Mouse (Mus musculus): Measurements from ENCODE around the gene Icam4. TPM values are rescaled to one million over a fixed set of nuclear protein-coding genes. Genes with fewer than 3 reads are reported as not detected.
"Not testable (repeated sequence)": the region's sequence is repeated elsewhere in the genome, so short reads cannot be mapped to it uniquely, and the experiment has no call there.

Icam4 gene
- polyA plus RNA-seq, 1 experiment from 2014 or later = not detected

GRCm38 (mm10) chr9:20993165-20993898, 35.8 kb upstream of the Icam4 start:
- Histone ChIP-seq H3K36me3 (ENCODE audit: control insufficient read depth, insufficient read depth, low read length) (no peaks in the 10 kb centered on the region), H3K27ac (ENCODE audit: low read length) (no peak overlapping the region), H3K9ac (ENCODE audit: low read depth, low read length) (no peak overlapping the region), H3K4me3 (ENCODE audit: low read depth, low read length) (no peak overlapping the region), H3K4me1 (ENCODE audit: control insufficient read depth, insufficient read depth, low read length) (peaks cover 4% of the 10 kb centered on the region), H3K9me3 (replicated peaks; ENCODE audit: control insufficient read depth, low read length, poor library complexity, severe bottlenecking) (no peaks in the 10 kb centered on the region), H3K27me3 (ENCODE audit: control insufficient read depth, insufficient read depth, low read depth, low read length) (no peaks in the 10 kb centered on the region; the same call in 1 of the 2 replicates), H3K4me2 (ENCODE audit: low read length) (no peak overlapping the region)
- WGBS = 60% methylated on average over 5 of the region's 5 CpGs
- no peak for ATAC-seq

DNA sequence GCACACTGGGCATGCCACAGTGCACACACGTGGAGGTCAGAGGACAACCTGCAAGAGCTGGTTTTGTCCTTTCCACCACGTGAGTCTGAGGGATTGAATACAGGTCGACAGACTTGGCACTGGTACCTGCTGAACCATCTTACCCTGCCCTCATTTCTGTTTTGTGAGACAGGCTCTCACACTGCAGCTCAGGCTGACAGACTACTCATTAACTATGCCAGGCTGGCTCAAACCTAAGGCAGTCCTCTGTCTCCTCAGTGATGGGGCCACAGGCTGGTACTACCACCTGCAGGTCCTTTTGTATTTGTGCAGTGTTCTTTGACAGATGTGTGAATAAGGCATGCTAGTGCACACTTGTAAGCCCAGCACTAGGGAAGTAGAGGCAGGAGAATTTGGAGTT, 34.1 kb upstream of the Icam4 start:
- no peaks in the 10 kb centered on the region for H3K36me3 ChIP-seq (ENCODE audit: control insufficient read depth, insufficient read depth, low read length)
- H3K4me3 ChIP-seq (ENCODE audit: low read depth, low read length) = no peak overlapping the region
- H3K9ac ChIP-seq (ENCODE audit: low read depth, low read length) = no peak overlapping the region
- H3K27me3 ChIP-seq (ENCODE audit: control insufficient read depth, insufficient read depth, low read depth, low read length) = no peaks in the 10 kb centered on the region
- WGBS = 67% methylated on average over 3 of the region's 3 CpGs
- H3K9me3 ChIP-seq (replicated peaks; ENCODE audit: control insufficient read depth, low read length, poor library complexity, severe bottlenecking) = no peaks in the 10 kb centered on the region
- no peak for ATAC-seq
- peaks cover 4% of the 10 kb centered on the region for H3K4me1 ChIP-seq (ENCODE audit: control insufficient read depth, insufficient read depth, low read length)
- no peak overlapping the region for H3K27ac ChIP-seq (ENCODE audit: low read length)
- H3K4me2 ChIP-seq (ENCODE audit: low read length) = no peak overlapping the region

DNA sequence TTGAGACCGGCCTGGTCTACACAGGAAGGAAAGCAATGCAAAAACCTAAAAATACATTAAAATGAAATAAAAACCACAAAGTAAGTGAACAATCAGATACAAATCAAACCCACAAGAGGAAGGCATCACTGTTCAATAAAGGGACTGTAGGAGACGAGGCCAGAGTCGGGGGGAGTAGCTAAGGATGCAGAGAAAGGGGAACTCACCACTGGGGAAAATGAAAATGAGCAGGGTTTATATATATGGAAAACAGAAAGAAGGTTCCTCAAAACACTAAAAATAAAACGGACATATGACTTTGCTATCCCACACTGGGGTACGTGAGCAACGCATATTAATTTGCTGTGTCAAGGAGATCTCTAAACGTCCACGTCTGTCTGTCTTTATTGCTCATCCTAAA, 32.1 kb upstream of the Icam4 start:
- no peak overlapping the region for H3K4me2 ChIP-seq (ENCODE audit: low read length)
- H3K36me3 ChIP-seq (ENCODE audit: control insufficient read depth, insufficient read depth, low read length) = no peaks in the 10 kb centered on the region
- H3K27ac ChIP-seq (ENCODE audit: low read length) = no peak overlapping the region
- no peaks in the 10 kb centered on the region for H3K9me3 ChIP-seq (replicated peaks; ENCODE audit: control insufficient read depth, low read length, poor library complexity, severe bottlenecking)
- WGBS = 90% methylated on average over 8 of the region's 8 CpGs
- H3K4me3 ChIP-seq (ENCODE audit: low read depth, low read length) = no peak overlapping the region
- no peak for ATAC-seq
- H3K4me1 ChIP-seq (ENCODE audit: control insufficient read depth, insufficient read depth, low read length) = no peaks in the 10 kb centered on the region
- H3K9ac ChIP-seq (ENCODE audit: low read depth, low read length) = no peak overlapping the region
- H3K27me3 ChIP-seq (ENCODE audit: control insufficient read depth, insufficient read depth, low read depth, low read length) = no peaks in the 10 kb centered on the region

GRCm38 (mm10) chr9:20998337-20998736, 30.8 kb upstream of the Icam4 start:
- not testable (repeated sequence) for H3K4me1 ChIP-seq (ENCODE audit: control insufficient read depth, insufficient read depth, low read length); ATAC-seq; H3K27ac ChIP-seq (ENCODE audit: low read length); H3K9me3 ChIP-seq (replicated peaks; ENCODE audit: control insufficient read depth, low read length, poor library complexity, severe bottlenecking); H3K36me3 ChIP-seq (ENCODE audit: control insufficient read depth, insufficient read depth, low read length); H3K4me3 ChIP-seq (ENCODE audit: low read depth, low read length); H3K27me3 ChIP-seq (ENCODE audit: control insufficient read depth, insufficient read depth, low read depth, low read length); H3K4me2 ChIP-seq (ENCODE audit: low read length); H3K9ac ChIP-seq (ENCODE audit: low read depth, low read length)
- WGBS = 69% methylated on average over 1 of the region's 1 CpGs

DNA sequence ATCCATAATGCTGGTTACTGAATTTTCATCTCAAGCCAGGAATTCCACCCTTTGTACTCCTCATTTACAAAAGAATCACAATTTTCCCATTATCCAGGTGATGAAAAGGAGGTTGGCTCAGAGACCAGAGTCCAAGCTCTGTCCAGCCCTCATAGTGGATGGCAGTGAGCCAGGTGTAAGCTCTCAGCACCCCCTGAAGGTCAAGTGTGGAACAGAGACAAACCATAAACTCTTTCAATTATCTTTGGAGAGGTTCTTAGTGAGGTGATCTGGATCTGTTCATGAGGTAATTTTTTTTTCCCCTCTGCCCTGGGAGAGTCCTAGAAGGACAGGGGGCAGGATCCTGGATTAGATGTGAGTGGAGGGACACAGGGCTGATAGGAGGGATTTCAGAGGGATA, 28.4 kb upstream of the Icam4 start:
- peaks cover 4% of the 10 kb centered on the region; the same call in 1 of the 2 replicates for H3K36me3 ChIP-seq (ENCODE audit: control insufficient read depth, insufficient read depth, low read length)
- no peak overlapping the region for H3K4me3 ChIP-seq (ENCODE audit: low read depth, low read length)
- ATAC-seq = no peak
- H3K9me3 ChIP-seq (replicated peaks; ENCODE audit: control insufficient read depth, low read length, poor library complexity, severe bottlenecking) = no peaks in the 10 kb centered on the region
- no peaks in the 10 kb centered on the region for H3K27me3 ChIP-seq (ENCODE audit: control insufficient read depth, insufficient read depth, low read depth, low read length)
- H3K4me1 ChIP-seq (ENCODE audit: control insufficient read depth, insufficient read depth, low read length) = peaks cover 9% of the 10 kb centered on the region
- H3K4me2 ChIP-seq (ENCODE audit: low read length) = no peak overlapping the region
- no peak overlapping the region for H3K27ac ChIP-seq (ENCODE audit: low read length)
- no peak overlapping the region for H3K9ac ChIP-seq (ENCODE audit: low read depth, low read length)

DNA sequence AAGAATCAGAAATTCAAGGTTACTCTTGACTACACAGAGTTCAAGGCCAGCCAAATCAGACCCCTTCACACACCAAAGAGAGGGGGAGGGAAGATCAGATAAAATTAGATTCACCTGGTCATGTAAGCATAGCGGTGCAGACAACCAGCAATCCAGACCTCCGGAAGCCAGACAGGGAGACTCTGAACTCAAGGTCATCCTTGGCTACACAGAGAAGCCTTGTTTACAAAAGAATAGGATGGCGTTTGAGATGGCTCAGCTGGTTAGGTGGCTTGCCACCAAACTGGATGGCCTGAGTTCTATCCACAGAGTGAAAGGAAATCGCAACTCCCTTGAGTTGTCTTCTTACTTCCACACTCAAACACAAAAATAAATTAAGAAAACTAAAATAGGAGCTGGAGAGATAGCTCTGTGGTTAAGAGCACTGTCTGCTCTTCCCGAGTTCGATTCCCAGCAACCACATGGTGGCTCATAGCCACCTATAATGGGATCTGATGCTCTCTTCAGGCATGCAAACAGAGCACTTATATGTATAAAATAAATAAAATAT, 27.4 kb upstream of the Icam4 start:
- H3K9me3 ChIP-seq (replicated peaks; ENCODE audit: control insufficient read depth, low read length, poor library complexity, severe bottlenecking) = no peaks in the 10 kb centered on the region
- no peak overlapping the region for H3K4me3 ChIP-seq (ENCODE audit: low read depth, low read length)
- no peak for ATAC-seq
- WGBS = 77% methylated on average over 6 of the region's 6 CpGs
- no peaks in the 10 kb centered on the region for H3K27me3 ChIP-seq (ENCODE audit: control insufficient read depth, insufficient read depth, low read depth, low read length)
- H3K4me1 ChIP-seq (ENCODE audit: control insufficient read depth, insufficient read depth, low read length) = peaks cover 9% of the 10 kb centered on the region
- H3K9ac ChIP-seq (ENCODE audit: low read depth, low read length) = no peak overlapping the region
- H3K36me3 ChIP-seq (ENCODE audit: control insufficient read depth, insufficient read depth, low read length) = peaks cover 11% of the 10 kb centered on the region
- no peak overlapping the region; the same call in 1 of the 2 replicates for H3K4me2 ChIP-seq (ENCODE audit: low read length)
- H3K27ac ChIP-seq (ENCODE audit: low read length) = no peak overlapping the region

DNA sequence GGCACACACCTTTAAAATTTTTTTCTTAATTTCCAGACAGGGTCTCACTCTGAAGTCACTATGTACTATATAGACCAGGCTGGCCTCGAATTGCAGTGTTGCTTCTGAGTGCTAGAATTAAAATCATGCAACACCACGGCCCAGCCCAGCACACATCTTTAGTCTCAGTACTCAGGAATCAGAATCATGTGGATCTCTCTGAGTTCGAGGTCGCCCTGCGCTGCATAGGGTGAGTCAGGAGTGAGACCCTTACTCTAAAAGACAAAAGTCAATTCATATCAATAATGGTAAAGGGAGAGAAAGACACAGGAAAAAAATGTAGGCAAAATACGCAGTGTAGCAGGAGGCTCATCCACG, 26.9 kb upstream of the Icam4 start:
- 13% methylated on average over 7 of the region's 7 CpGs for WGBS
- Histone ChIP-seq H3K4me2 (ENCODE audit: low read length) (peak overlapping the region; percentile 87), H3K36me3 (ENCODE audit: control insufficient read depth, insufficient read depth, low read length) (peaks cover 15% of the 10 kb centered on the region), H3K4me3 (ENCODE audit: low read depth, low read length) (peak overlapping the region; percentile 59), H3K9me3 (replicated peaks; ENCODE audit: control insufficient read depth, low read length, poor library complexity, severe bottlenecking) (no peaks in the 10 kb centered on the region), H3K27ac (ENCODE audit: low read length) (peak overlapping the region; percentile 80), H3K27me3 (ENCODE audit: control insufficient read depth, insufficient read depth, low read depth, low read length) (no peaks in the 10 kb centered on the region), H3K9ac (ENCODE audit: low read depth, low read length) (peak overlapping the region; percentile 82), H3K4me1 (ENCODE audit: control insufficient read depth, insufficient read depth, low read length) (peaks cover 9% of the 10 kb centered on the region)
- peak; percentile 44 for ATAC-seq

GRCm38 (mm10) chr9:21002627-21003551, 26.3 kb upstream of the Icam4 start, which contains the start of gene Mrpl4:
TSS of gene Mrpl4 (plus strand) at chr9:21002738.
- peak within 1 kb of the TSS; percentile 59 for H3K4me3 ChIP-seq (ENCODE audit: low read depth, low read length)
- H3K9ac ChIP-seq (ENCODE audit: low read depth, low read length) = peak within 1 kb of the TSS; percentile 82
- H3K4me1 ChIP-seq (ENCODE audit: control insufficient read depth, insufficient read depth, low read length) = peaks cover 9% of the 10 kb centered on the region
- peak within 1 kb of the TSS; percentile 87 for H3K4me2 ChIP-seq (ENCODE audit: low read length)
- no peaks in the 10 kb centered on the region for H3K27me3 ChIP-seq (ENCODE audit: control insufficient read depth, insufficient read depth, low read depth, low read length)
- peaks cover 19% of the 10 kb centered on the region for H3K36me3 ChIP-seq (ENCODE audit: control insufficient read depth, insufficient read depth, low read length)
- peak within 1 kb of the TSS; percentile 80 for H3K27ac ChIP-seq (ENCODE audit: low read length)
- H3K9me3 ChIP-seq (replicated peaks; ENCODE audit: control insufficient read depth, low read length, poor library complexity, severe bottlenecking) = no peaks in the 10 kb centered on the region
- WGBS = under 1% methylated on average over 72 of the region's 72 CpGs
- ATAC-seq = peak; percentile 92
